Mouse (Mus musculus) heart, embryonic 12.5 days (tissue): ENCODE measurements around the gene Itgb1bp1. TPM values are rescaled to one million over a fixed set of nuclear protein-coding genes. Genes with fewer than 3 reads are reported as not detected.

Experiments used
- ATAC-seq: fragments of 200-750 bp; cut with Nextera tagmentation; 2 replicates; pipeline ENCODE4 v1.8.0; 2017; ENCODE audit warnings: moderate TSS enrichment, moderate library complexity; ENCODE audit not compliant: insufficient number of reproducible peaks, low FRiP score
- H3K27ac ChIP-seq: fragments of 300-500 bp; sonication (generic); 2 replicates; pipeline ENCODE4 v1.5.1; 2016; ENCODE audit warnings: mild to moderate bottlenecking, moderate library complexity; ENCODE audit not compliant: poor library complexity, severe bottlenecking
- H3K27me3 ChIP-seq: fragments of 300-500 bp; sonication (generic); replicated peaks from 2 replicates; pipeline ENCODE4 v1.6.1; 2016; ENCODE audit warnings: mild to moderate bottlenecking, moderate library complexity
- H3K36me3 ChIP-seq: fragments of 300-500 bp; sonication (generic); 2 replicates; pipeline ENCODE4 v1.6.1; 2016; ENCODE audit warnings: mild to moderate bottlenecking, moderate library complexity
- H3K4me1 ChIP-seq: fragments of 300-500 bp; sonication (generic); replicated peaks from 2 replicates; pipeline ENCODE4 v1.6.1; 2016; ENCODE audit warnings: mild to moderate bottlenecking
- H3K4me2 ChIP-seq: fragments of 300-500 bp; sonication (generic); 2 replicates; pipeline ENCODE4 v1.6.1; 2016; ENCODE audit warnings: mild to moderate bottlenecking, moderate library complexity
- H3K4me3 ChIP-seq: fragments of 300-500 bp; sonication (generic); 2 replicates; pipeline ENCODE4 v1.5.1; 2016; ENCODE audit warnings: mild to moderate bottlenecking
- H3K9ac ChIP-seq: fragments of 300-500 bp; sonication (generic); 2 replicates; pipeline ENCODE4 v1.6.1; 2016; ENCODE audit warnings: mild to moderate bottlenecking, moderate library complexity
- H3K9me3 ChIP-seq: fragments of 300-500 bp; sonication (generic); replicated peaks from 2 replicates; pipeline ENCODE4 v1.6.1; 2016; ENCODE audit warnings: mild to moderate bottlenecking, moderate library complexity
- WGBS: fragments of 180-500 bp; shearing (Covaris S2); methylation state at CpG from one replicate; pipeline ENCODE4 v1.1.7; 2016; 5-methylcytosine and 5-hydroxymethylcytosine counted together
- polyA plus RNA-seq: library from polyadenylated mRNA; unstranded; fragments of >200 nt; fragmentation: Nextera tagmentation; extraction: Ambion mirVana; gene quantifications from 2 replicates; pipeline ENCODE4 v1.2.1, GENCODE M21; 2016

Gene Itgb1bp1
- polyA plus RNA-seq, 1 experiment from 2014 or later, result 31.9 TPM

DNA sequence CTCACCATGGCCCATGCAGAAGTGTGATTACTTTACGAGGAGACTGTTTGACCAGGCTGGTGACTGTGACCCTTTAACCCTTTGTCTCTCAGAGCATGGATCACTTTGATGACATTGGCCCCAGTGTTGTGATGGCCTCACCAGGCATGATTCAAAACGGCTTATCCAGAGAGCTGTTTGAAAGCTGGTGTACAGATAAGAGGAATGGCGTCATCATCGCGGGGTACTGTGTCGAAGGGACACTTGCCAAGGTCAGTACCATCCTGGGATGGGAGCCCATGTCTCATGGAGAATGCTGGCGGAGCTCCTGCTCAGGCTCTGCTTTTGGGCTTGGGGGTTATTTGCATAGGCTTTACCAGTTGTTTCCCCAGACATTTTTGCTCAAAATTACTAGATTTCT, 15.2 kb upstream of the Itgb1bp1 start:
- Histone ChIP-seq H3K4me1 (no peaks in the 10 kb centered on the region), H3K4me3 (no peak overlapping the region), H3K9ac (no peak overlapping the region), H3K27ac (no peak overlapping the region), H3K27me3 (no peaks in the 10 kb centered on the region), H3K9me3 (no peaks in the 10 kb centered on the region), H3K36me3 (peaks cover 86% of the 10 kb centered on the region), H3K4me2 (no peak overlapping the region)
- 69% methylated on average over 7 of the region's 7 CpGs for WGBS
- ATAC-seq, result no peak

DNA sequence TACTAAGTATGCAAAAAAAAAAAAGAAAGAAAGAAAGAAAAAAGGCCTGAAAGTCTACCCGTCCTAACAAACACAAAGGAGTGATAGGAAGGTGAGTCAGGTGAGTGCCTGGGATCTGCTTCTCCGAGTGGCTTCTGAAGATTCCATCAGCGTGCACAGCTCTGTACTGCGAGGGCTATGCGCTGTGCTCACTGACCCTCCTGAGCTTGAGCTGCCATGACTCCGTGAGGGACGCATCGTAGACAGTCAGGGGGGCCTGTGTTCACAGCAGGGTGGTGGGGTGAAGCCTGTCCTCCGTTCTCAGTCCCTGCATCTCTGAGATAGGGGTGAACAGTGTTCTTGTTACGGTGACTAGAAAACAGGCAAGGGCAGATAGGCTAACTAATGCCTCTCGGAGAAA, 12.8 kb upstream of the Itgb1bp1 start:
- no peak for ATAC-seq
- Histone ChIP-seq H3K9me3 (no peaks in the 10 kb centered on the region), H3K36me3 (peaks cover 85% of the 10 kb centered on the region), H3K4me1 (no peaks in the 10 kb centered on the region), H3K4me2 (no peak overlapping the region), H3K27me3 (no peaks in the 10 kb centered on the region), H3K27ac (no peak overlapping the region), H3K9ac (no peak overlapping the region), H3K4me3 (no peak overlapping the region)
- 87% methylated on average over 11 of the region's 11 CpGs for WGBS

DNA sequence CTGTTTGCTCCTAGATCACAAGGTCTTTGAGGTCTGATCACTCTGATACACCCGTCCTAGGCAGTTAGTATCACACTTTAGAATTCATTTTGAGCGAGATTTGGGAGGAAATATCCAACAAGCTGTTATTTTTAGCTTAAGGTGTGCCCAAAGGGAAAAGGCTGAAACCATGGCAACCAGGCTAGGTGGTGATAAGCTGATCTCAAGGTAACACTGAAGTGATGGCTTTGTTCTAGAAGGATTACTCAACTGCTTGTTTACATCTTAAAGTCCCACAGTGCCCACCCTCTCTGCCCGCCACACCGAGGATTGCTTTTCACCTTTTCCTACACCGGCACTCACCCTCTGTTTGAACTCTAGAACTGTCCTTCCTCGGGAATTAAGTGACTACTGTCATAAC, 3.6 kb upstream of the Itgb1bp1 start:
- 82% methylated on average over 6 of the region's 6 CpGs for WGBS
- Histone ChIP-seq H3K27me3 (no peaks in the 10 kb centered on the region), H3K9ac (no peak overlapping the region), H3K9me3 (no peaks in the 10 kb centered on the region), H3K36me3 (peaks cover 46% of the 10 kb centered on the region), H3K27ac (no peak overlapping the region), H3K4me1 (peaks cover 17% of the 10 kb centered on the region), H3K4me3 (no peak overlapping the region), H3K4me2 (no peak overlapping the region)
- no peak for ATAC-seq

DNA sequence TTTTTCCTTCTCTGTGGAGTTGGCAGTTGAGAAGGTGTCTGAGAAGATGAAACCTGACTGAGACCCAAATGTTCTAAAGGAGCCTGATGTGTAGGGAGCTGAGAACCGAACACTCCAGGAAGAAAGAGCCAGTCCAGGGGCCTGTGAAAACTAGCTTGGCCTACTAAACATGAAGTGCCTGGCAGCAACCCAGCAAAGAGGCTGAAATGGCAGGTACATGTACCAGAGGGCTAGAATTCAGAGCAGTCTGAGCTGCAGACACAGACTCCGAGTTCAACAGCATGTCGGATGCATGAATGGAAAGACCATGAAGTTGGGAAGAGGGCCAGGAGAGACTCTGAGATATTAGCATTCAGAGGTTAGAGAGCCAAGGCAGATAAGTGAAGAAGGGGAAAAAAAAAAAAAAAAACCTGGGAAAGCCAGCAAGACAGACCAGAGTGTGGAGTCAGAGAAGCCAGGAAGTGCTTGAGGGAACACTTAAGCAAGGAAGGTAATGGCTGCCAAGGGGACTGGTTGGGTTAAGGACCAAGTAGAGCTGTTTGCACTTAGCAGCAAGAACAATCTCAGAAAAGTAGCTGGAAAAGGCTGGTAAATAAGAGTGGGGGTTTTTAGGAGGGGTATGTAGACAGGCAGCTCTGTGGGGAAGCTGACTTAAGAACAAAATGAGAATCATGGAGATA, 2.8 kb upstream of the Itgb1bp1 start:
- H3K27me3 ChIP-seq, result no peaks in the 10 kb centered on the region
- H3K27ac ChIP-seq, result no peak overlapping the region
- WGBS, result 76% methylated on average over 3 of the region's 3 CpGs
- H3K4me3 ChIP-seq, result no peak overlapping the region
- H3K9me3 ChIP-seq, result no peaks in the 10 kb centered on the region
- no peak overlapping the region for H3K9ac ChIP-seq
- no peak for ATAC-seq
- peaks cover 17% of the 10 kb centered on the region for H3K4me1 ChIP-seq
- no peak overlapping the region for H3K4me2 ChIP-seq
- peaks cover 38% of the 10 kb centered on the region for H3K36me3 ChIP-seq

- Histone ChIP-seq H3K4me3 (peak overlapping the region; percentile 88), H3K36me3 (peaks cover 20% of the 10 kb centered on the region), H3K4me1 (peaks cover 17% of the 10 kb centered on the region), H3K9me3 (no peaks in the 10 kb centered on the region), H3K4me2 (peak overlapping the region; percentile 86), H3K27me3 (no peaks in the 10 kb centered on the region), H3K9ac (peak overlapping the region; percentile 89), H3K27ac (peak overlapping the region; percentile 86)
- ATAC-seq, result no peak
- 28% methylated on average over 18 of the region's 18 CpGs for WGBS
Observed at GRCm38 (mm10) chr12:21286712-21287650, 897 bp upstream of the Itgb1bp1 start.

DNA sequence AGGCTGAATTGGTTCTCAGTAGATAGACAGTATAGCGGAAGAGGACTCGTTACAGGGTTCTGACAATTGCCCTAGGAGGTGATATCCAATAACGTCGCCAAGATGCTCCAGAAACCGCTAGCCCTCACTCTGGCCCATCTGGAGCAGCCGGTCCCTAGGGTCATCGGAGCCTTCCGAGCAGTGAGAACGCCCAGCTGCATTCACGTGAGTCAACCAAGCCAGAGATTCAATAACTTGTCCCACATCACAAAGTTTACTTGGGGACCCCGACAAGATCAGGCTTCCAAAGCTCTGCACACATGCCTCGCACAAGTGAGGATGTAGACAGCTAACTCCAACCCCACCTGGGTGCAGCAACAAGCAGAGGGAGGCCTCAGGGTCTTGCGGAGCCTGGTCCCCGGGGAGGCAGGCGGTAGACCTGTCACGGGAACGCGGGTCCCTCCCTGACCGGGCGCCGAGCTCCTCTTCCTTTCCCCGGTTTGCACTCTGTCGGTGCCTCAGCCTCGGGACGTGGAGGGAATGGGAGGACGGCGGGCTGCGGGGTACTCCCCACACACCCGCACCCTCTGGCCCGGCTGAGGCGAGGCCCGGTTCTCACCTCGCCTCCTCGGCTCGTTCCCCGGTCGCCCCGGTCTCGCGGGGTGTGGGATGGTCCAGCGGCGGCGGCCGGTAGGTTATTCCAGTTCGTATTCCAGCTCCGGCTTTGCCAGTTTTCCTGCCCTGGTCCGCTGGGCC, 409 bp downstream of the Itgb1bp1 start:
- peak; percentile 83 for ATAC-seq
- H3K9ac ChIP-seq, result peak overlapping the region; percentile 89
- no peaks in the 10 kb centered on the region for H3K27me3 ChIP-seq
- peak overlapping the region; percentile 81 for H3K4me2 ChIP-seq
- under 1% methylated on average over 47 of the region's 47 CpGs for WGBS
- peaks cover 17% of the 10 kb centered on the region for H3K4me1 ChIP-seq
- peaks cover 7% of the 10 kb centered on the region; the same call in 1 of the 2 replicates for H3K36me3 ChIP-seq
- H3K27ac ChIP-seq, result peak overlapping the region; percentile 67
- peak overlapping the region; percentile 88 for H3K4me3 ChIP-seq
- H3K9me3 ChIP-seq, result no peaks in the 10 kb centered on the region

DNA sequence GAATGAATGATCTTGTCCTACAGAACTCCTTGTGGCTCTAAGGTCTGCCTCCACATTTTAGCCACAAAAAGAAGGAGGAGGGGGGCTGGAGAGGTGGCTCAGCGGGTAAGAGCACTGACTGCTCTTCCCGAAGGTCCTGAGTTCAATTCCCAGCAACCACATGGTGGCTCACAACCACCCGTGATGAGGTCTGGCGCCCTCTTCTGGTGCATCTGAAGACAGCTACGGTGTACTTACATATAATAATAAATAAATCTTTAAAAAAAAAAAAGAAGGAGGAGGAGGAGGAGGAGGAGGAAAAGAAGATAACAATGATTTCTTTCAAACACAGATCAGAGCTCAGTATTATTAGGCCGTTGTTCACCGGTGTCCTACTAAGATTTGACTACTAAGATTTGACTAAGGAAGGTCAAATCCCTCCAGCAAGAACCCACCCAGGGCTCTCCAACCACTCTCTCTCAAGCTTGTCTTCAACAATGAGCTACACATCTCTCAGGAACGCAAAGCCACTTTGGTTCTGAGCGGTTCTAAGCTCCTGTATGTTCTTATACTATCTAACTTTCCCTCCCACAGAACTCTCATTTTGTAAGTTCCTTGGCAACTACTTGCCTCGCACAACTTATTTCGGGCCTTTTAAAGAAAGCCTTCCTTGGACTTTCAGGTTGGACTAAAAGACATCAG, 1.2 kb downstream of the Itgb1bp1 start, which contains the start of gene Cpsf3:
Gene Cpsf3, plus strand, starts transcription at position 631 of the 681 bp plus-strand sequence.
- WGBS, result 47% methylated on average over 11 of the region's 11 CpGs
- H3K36me3 ChIP-seq, result 0 out of 2 replicates have a peak, but pooled peaks cover 1% of the 10 kb centered on the region
- peak within 1 kb of the TSS; percentile 86 for H3K4me2 ChIP-seq

DNA sequence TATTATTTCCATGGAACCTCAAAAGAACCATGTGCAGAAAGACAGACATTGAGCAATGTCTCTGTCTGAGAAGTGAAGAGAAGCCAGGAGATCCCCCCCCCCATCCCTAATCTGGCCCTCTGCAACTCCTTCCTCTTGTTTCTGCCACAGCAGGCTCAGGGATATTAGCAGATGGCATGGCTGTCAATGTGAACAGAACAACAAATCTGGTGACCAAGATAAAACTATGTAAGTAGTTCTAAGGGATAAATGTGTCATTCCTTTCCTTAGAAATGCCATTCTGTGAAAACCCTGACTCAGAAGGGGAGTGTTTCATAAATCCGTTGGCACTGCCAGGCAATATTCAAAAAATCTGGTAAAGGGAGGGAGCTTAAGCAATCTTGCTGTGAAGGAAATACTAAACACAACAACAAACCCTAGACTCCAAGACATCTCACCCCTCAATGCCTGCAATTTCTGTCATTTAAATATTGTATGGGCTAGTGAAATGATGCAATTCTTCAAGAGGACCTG, 8.7 kb downstream of the Itgb1bp1 start:
- Histone ChIP-seq H3K27me3 (no peaks in the 10 kb centered on the region), H3K9ac (no peak overlapping the region), H3K9me3 (no peaks in the 10 kb centered on the region), H3K27ac (no peak overlapping the region), H3K4me1 (no peaks in the 10 kb centered on the region), H3K4me2 (no peak overlapping the region), H3K36me3 (peaks cover 39% of the 10 kb centered on the region), H3K4me3 (no peak overlapping the region)
- ATAC-seq, result no peak
- WGBS, result 78% methylated on average over 1 of the region's 1 CpGs

More for the DNA sequence above, 1.2 kb downstream of the Itgb1bp1 start, which contains the start of gene Cpsf3:
- H3K9ac ChIP-seq, result peak within 1 kb of the TSS; percentile 89
- peak within 1 kb of the TSS; percentile 88 for H3K4me3 ChIP-seq
- no peaks in the 10 kb centered on the region for H3K9me3 ChIP-seq
- H3K27me3 ChIP-seq, result no peaks in the 10 kb centered on the region
- H3K4me1 ChIP-seq, result peaks cover 17% of the 10 kb centered on the region
- peak within 1 kb of the TSS; percentile 86 for H3K27ac ChIP-seq
- ATAC-seq, result no peak

- WGBS, result 71% methylated on average over 7 of the region's 7 CpGs
- H3K4me1 ChIP-seq, result no peaks in the 10 kb centered on the region
- no peak overlapping the region for H3K4me3 ChIP-seq
- peaks cover 62% of the 10 kb centered on the region for H3K36me3 ChIP-seq
- H3K9me3 ChIP-seq, result no peaks in the 10 kb centered on the region
- H3K4me2 ChIP-seq, result no peak overlapping the region
- no peak for ATAC-seq
- H3K27ac ChIP-seq, result no peak overlapping the region
- no peaks in the 10 kb centered on the region for H3K27me3 ChIP-seq
- H3K9ac ChIP-seq, result no peak overlapping the region
Observed at GRCm38 (mm10) chr12:21274446-21274845, 11.6 kb downstream of the Itgb1bp1 start.

DNA sequence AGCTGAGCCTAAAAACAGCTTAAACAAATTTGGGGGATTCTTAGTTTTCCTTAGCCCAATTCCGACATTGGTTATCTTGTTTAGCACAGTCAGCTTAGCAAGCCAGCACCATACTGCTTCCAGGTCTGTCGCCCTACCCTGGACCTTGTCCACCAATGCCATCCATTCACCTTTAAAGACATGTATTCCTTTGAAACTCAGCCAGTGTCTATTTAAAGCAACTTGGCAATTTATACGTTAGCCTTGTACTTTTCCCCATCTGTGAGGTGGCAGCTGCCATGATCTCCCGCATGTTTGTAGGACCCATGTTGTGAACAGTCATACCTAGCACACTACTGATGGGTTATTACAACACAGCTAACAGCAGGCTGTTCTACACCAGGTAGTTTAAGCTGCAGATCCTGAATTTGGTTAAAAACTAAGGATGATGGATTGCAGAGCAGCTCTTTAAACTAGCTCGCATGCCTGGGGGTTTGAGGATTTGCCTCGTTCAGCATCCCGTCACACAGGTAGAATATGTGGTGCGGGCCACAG, 17.9 kb downstream of the Itgb1bp1 start:
- no peak overlapping the region for H3K9ac ChIP-seq
- no peaks in the 10 kb centered on the region for H3K9me3 ChIP-seq
- H3K27me3 ChIP-seq, result no peaks in the 10 kb centered on the region
- peaks cover 6% of the 10 kb centered on the region; the same call in 1 of the 2 replicates for H3K4me1 ChIP-seq
- peaks cover 71% of the 10 kb centered on the region for H3K36me3 ChIP-seq
- 86% methylated on average over 8 of the region's 8 CpGs for WGBS
- no peak overlapping the region for H3K4me2 ChIP-seq
- ATAC-seq, result no peak
- H3K27ac ChIP-seq, result no peak overlapping the region
- H3K4me3 ChIP-seq, result no peak overlapping the region
